Mouse (Mus musculus): ENCODE results near the gene Fam20a.

DNA sequence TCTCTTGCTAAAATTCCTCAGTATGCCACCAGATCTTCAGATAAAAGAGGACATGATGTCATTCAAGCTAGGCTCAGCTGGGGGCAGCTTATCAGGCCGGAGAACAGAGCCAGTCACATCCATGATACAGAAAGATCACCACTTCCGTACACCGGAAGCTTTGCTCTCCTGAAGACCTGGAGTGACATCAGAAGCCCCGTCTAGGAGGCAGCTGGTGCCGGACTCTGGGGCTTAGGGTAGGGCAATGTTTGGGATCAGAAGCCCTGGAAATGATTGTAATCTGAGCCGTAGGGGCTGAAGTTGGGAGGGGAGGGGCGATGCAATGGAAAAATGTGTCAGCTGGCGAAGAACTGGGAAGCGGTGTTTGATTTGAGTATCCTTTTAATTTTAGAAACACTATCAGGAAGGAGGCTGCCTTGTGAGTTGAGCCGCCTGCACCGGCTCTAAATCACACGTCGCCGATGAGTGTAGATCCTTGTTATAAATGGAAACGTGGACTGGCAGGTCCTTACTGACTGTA lies 99.5 kb downstream of the Fam20a start:
- no peak for TF ChIP-seq CTCF (IDR thresholded peaks at IDR 0.05; ENCODE audit: control insufficient read depth, insufficient read depth, low read length)
- TF ChIP-seq POLR2A (IDR thresholded peaks at IDR 0.05; ENCODE audit: borderline replicate concordance, control insufficient read depth, low read depth, low read length) = no peak
